Mouse (Mus musculus) yolk sac, embryonic 10.5 days (tissue): Measurements from ENCODE around the gene Olfr713.

Source experiments
- DNase-seq: peaks from one replicate; pipeline ENCODE4 v3.0.0-alpha.2; 2017; ENCODE audit warnings: low spot score

Olfr713 gene

GRCm38 (mm10) chr7:107030874-107031273, at the start of gene Olfr713:
Gene Olfr713 (plus strand): TSS chr7:107031174.
- no peak for DNase-seq

GRCm38 (mm10) chr7:106985236-106985635, 45.7 kb upstream of the Olfr713 start:
- no peak for DNase-seq

- DNase-seq: peak; percentile 27
These were observed 30.2 kb upstream of the Olfr713 start for GRCm38 (mm10) chr7:107000798-107001197.

GRCm38 (mm10) chr7:107004169-107004568, 26.8 kb upstream of the Olfr713 start:
- no peak for DNase-seq

- no peak for DNase-seq
These were observed 25.0 kb upstream of the Olfr713 start, which contains the start of gene Olfr2 for GRCm38 (mm10) chr7:107005972-107006371. Gene Olfr2 (minus strand): TSS chr7:107006072.

- DNase-seq: no peak
These were observed 9.1 kb downstream of the Olfr713 start for GRCm38 (mm10) chr7:107039934-107040563.

- no peak for DNase-seq
These were observed 12.2 kb downstream of the Olfr713 start for GRCm38 (mm10) chr7:107043136-107043535.

GRCm38 (mm10) chr7:107044407-107044806, 13.4 kb downstream of the Olfr713 start:
- DNase-seq: no peak

- DNase-seq: peak; percentile 9
These were observed 14.9 kb downstream of the Olfr713 start for GRCm38 (mm10) chr7:107045833-107046232.

GRCm38 (mm10) chr7:107047578-107047977, 16.6 kb downstream of the Olfr713 start:
- no peak for DNase-seq

- DNase-seq: no peak
These were observed 39.7 kb downstream of the Olfr713 start, which contains the start of gene Olfr714 for GRCm38 (mm10) chr7:107070681-107071080. Gene Olfr714 (plus strand): TSS chr7:107070981.
